Mouse (Mus musculus) testis, adult 2 months (tissue): ENCODE results near the gene Fhl2.

ENCODE experiments used
- CTCF ChIP-seq: fragments of 200-500 bp; IDR thresholded peaks from 2 replicates; pipeline ENCODE4 v1.5.1; 2012; ENCODE audit warnings: low read depth, mild to moderate bottlenecking, inconsistent platforms, low read length, moderate library complexity; ENCODE audit not compliant: control insufficient read depth, insufficient read depth, insufficient replicate concordance
- POLR2A ChIP-seq: fragments of 200-500 bp; IDR thresholded peaks from 2 replicates; pipeline ENCODE4 v1.6.1; 2012; ENCODE audit warnings: low read depth, mild to moderate bottlenecking, inconsistent platforms, low read length, moderate library complexity; ENCODE audit not compliant: control insufficient read depth

DNA sequence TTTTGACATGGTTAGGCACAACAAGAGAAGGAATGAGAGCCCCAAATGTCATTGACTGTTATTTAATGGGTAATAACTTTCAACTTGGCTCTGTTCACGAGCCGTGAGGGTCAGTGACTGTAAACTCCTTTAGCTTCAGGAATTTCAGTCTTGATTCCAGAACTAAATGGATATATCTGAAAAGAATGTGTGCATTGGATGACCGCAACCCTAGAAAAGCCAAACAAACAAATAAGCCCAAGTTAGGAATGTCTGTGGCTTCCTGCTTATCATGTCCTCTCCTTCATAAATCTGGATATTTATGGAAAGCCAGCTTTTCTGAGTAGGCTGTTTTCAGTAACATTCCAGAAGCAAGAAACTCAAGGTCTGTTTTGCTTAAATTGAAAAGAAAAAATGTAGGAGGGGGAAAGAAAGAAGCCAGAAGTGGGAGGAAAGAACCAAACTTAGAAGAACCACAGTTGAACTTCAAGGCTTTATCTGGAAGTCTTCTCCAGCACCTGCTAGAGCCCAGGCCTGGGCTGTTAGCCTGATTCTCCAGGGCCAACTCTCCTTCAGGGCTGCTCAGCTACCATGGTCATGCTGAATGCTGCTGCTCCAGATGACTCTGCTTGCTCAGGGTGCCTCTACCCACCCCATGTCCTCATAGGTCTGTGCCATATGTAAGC, 21.4 kb upstream of the Fhl2 start:
- TF ChIP-seq CTCF: no peak
- no peak for TF ChIP-seq POLR2A
